Mouse (Mus musculus) embryonic facial prominence, embryonic 11.5 days (tissue): ENCODE data around the gene Raly. TPM values are rescaled to one million over a fixed set of nuclear protein-coding genes. Genes with fewer than 3 reads are reported as not detected.
A peak's percentile ranks its signal among the peaks of the same experiment; 100 is the strongest.
"Not testable (repeated sequence)": the region's sequence is repeated elsewhere in the genome, so short reads cannot be mapped to it uniquely, and the experiment has no call there.

Experiments
- ATAC-seq: fragments of 200-750 bp; cut with Nextera tagmentation; replicated peaks from 2 replicates; pipeline ENCODE4 v1.8.0; 2017; ENCODE audit warnings: low read depth; ENCODE audit not compliant: insufficient number of reproducible peaks, low FRiP score, low TSS enrichment
- DNase-seq: peaks from one replicate; pipeline ENCODE4 v3.0.0-alpha.2; 2015; ENCODE audit warnings: low spot score
- H3K27ac ChIP-seq: fragments of 300-500 bp; sonication (generic); replicated peaks from 2 replicates; pipeline ENCODE4 v1.5.1; 2014; ENCODE audit warnings: mild to moderate bottlenecking, low read depth, low read length, control low read depth
- H3K27me3 ChIP-seq: fragments of 300-500 bp; sonication (generic); 2 replicates; pipeline ENCODE4 v1.6.1; 2014; ENCODE audit warnings: mild to moderate bottlenecking, low read length, moderate library complexity, mixed read lengths; ENCODE audit not compliant: control insufficient read depth, insufficient read depth
- H3K36me3 ChIP-seq: fragments of 300-500 bp; sonication (generic); replicated peaks from 2 replicates; pipeline ENCODE4 v1.6.1; 2014; ENCODE audit warnings: low read depth, mild to moderate bottlenecking, low read length, moderate library complexity, mixed read lengths; ENCODE audit not compliant: control insufficient read depth, insufficient read depth
- H3K4me1 ChIP-seq: fragments of 300-500 bp; sonication (generic); 2 replicates; pipeline ENCODE4 v1.6.1; 2014; ENCODE audit warnings: low read length, mixed read lengths; ENCODE audit not compliant: control insufficient read depth, insufficient read depth
- H3K4me2 ChIP-seq: fragments of 300-500 bp; sonication (generic); 2 replicates; pipeline ENCODE4 v1.6.1; 2014; ENCODE audit warnings: low read depth, mild to moderate bottlenecking, control low read depth, low read length, moderate library complexity
- H3K4me3 ChIP-seq: fragments of 300-500 bp; sonication (generic); 2 replicates; pipeline ENCODE4 v1.5.1; 2014; ENCODE audit warnings: low read depth, low read length, control low read depth
- H3K9ac ChIP-seq: fragments of 300-500 bp; sonication (generic); replicated peaks from 2 replicates; pipeline ENCODE4 v1.6.1; 2014; ENCODE audit warnings: mild to moderate bottlenecking, control low read depth, low read length
- H3K9me3 ChIP-seq: fragments of 300-500 bp; sonication (generic); replicated peaks from 2 replicates; pipeline ENCODE4 v1.6.1; 2016; ENCODE audit warnings: mild to moderate bottlenecking, low read length, inconsistent platforms, mixed read lengths; ENCODE audit not compliant: control insufficient read depth
- WGBS: fragments of 180-500 bp; shearing (Covaris S2); extraction: QIAGEN DNeasy Blood & Tissue Kit; methylation state at CpG from one replicate; pipeline ENCODE4 v1.1.7; 2014; 5-methylcytosine and 5-hydroxymethylcytosine counted together
- polyA plus RNA-seq: library from polyadenylated mRNA; unstranded; fragments of >200 nt; fragmentation: Nextera tagmentation; extraction: Ambion mirVana; gene quantifications from 2 replicates; pipeline ENCODE4 v1.2.1, GENCODE M21; 2014

The Raly gene
- polyA plus RNA-seq, 1 experiment from 2014 or later = 67.2 TPM

GRCm38 (mm10) chr2:154868106-154868505 lies 77.2 kb downstream of the Raly start:
- no peak overlapping the region for H3K27ac ChIP-seq
- no peak for ATAC-seq
- H3K4me2 ChIP-seq = no peak overlapping the region
- H3K9me3 ChIP-seq = no peaks in the 10 kb centered on the region
- DNase-seq = no peak
- WGBS = 96% methylated on average over 1 of the region's 1 CpGs
- H3K4me3 ChIP-seq = no peak overlapping the region
- no peak overlapping the region for H3K9ac ChIP-seq
- no peaks in the 10 kb centered on the region for H3K27me3 ChIP-seq
- no peaks in the 10 kb centered on the region for H3K4me1 ChIP-seq
- peaks cover 20% of the 10 kb centered on the region for H3K36me3 ChIP-seq

DNA sequence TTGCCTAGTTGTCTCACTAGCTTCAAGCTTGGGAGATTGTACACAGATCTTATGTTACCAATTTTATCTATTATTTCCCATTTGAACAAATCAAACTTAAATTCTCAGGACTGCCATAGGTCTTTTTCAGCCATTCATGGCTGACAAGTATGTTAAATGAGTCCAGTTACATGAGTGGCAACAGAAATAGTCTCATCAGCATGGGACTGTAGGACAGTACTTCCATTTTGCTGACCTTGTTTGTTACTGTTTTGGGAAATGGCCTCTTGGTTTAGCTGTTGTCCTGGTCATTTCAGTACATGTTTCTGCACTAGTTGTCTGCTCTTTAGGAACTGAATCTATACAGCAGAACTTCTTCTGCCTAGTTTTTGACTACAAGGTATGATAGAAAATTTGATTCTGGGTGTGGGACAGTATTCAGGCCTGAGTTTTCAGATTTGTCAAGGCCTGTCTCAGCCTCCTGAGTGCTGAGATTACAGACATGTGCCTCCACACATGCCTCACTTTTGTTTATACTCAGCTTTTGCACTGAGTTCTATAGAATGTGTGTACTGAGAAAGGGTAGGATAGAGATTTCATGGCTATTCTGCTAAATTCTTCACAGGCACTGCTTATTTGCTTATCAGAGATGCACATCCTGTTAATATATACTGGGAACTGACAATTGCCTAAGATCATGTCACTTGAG lies 79.2 kb downstream of the Raly start:
- Histone ChIP-seq H3K36me3 (peaks cover 14% of the 10 kb centered on the region), H3K9ac (no peak overlapping the region), H3K9me3 (no peaks in the 10 kb centered on the region), H3K27me3 (no peaks in the 10 kb centered on the region), H3K4me1 (no peaks in the 10 kb centered on the region), H3K4me3 (no peak overlapping the region), H3K4me2 (no peak overlapping the region), H3K27ac (no peak overlapping the region)
- DNase-seq (no peak), ATAC-seq (no peak)

GRCm38 (mm10) chr2:154876621-154877020 lies 85.7 kb downstream of the Raly start:
- 84% methylated on average over 2 of the region's 2 CpGs for WGBS
- H3K9ac ChIP-seq = no peak overlapping the region
- H3K4me2 ChIP-seq = no peak overlapping the region
- H3K27me3 ChIP-seq = no peaks in the 10 kb centered on the region
- DNase-seq = no peak
- no peaks in the 10 kb centered on the region for H3K9me3 ChIP-seq
- H3K36me3 ChIP-seq = peaks cover 3% of the 10 kb centered on the region
- H3K27ac ChIP-seq = no peak overlapping the region
- H3K4me3 ChIP-seq = no peak overlapping the region
- no peaks in the 10 kb centered on the region for H3K4me1 ChIP-seq
- ATAC-seq = no peak

- Histone ChIP-seq H3K4me2 (peak overlapping the region; percentile 52), H3K9ac (peak overlapping the region; percentile 78), H3K27ac (no peak overlapping the region), H3K27me3 (no peaks in the 10 kb centered on the region), H3K36me3 (peaks cover 4% of the 10 kb centered on the region), H3K4me3 (peak overlapping the region; percentile 90), H3K4me1 (no peaks in the 10 kb centered on the region), H3K9me3 (no peaks in the 10 kb centered on the region)
- peak; percentile 19 for DNase-seq
- 20% methylated on average over 2 of the region's 2 CpGs for WGBS
- ATAC-seq = no peak
Observed at GRCm38 (mm10) chr2:154891585-154891984, 100.7 kb downstream of the Raly start.

DNA sequence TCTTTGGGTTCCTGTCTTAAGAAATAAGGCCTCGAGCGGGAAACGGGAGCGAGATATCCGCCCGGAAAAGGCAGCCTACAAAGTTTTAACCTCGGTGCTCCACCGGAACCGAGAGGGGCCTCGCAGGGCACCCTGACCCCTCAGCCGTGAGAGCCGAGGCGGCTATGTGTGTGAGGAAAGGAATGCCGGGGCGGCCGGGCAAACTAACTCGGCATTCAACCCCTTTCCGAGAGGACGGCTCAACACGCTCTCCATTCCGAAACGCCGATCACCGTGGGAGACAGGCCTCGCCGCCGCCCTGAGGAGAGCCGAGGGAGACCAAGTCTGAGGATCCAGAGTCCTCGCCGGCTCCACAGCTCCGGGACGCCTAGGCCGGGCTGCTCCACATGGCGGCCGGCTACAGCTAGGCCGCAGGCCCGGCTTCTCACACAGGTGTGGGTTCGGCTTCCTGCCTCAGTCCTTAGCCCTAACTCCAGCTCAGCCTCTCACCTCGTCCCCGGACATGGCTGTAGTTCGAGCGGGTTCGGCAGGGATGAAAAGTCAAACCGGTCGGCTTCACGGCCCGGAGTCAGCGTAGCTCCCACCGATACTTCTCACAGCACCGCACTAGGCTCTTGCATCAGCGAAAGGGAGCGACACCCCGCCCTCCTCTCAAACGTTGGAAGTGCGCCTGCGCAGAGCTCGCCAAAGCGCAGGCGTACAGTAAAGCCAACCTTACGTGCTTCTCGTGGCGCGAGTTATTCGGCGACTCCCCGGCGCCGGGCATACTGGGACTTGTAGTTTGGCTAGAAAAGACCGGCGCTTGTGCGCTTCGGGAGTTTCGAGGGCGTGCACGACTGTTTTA lies 101.5 kb downstream of the Raly start, which contains the start of gene Eif2s2:
TSS of gene Eif2s2 (minus strand) at position 735 of the 844 bp plus-strand sequence.
- no peaks in the 10 kb centered on the region for H3K36me3 ChIP-seq
- DNase-seq = peak; percentile 99

DNA sequence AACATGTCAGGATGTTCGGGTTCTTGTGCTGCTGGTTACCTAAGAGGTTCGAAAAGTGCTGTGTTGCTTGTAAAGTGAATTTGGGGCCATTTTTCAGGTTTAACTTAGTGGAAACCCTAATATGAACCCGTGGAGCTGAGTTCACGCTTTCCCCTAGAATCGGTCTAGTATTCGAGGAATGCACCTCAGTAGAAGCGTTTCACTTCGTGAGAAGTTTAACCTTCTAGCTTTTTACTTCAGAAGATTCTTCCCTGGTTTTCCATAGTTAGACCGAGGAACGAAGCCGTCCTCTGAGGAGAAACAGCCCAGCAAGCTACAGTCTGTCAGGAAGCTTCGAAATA lies 102.1 kb downstream of the Raly start:
- DNase-seq (no peak), ATAC-seq (no peak; the same call in 1 of the 2 replicates)
- Histone ChIP-seq H3K27ac (no peak overlapping the region), H3K36me3 (no peaks in the 10 kb centered on the region), H3K9ac (peak overlapping the region; percentile 39), H3K4me1 (no peaks in the 10 kb centered on the region), H3K27me3 (no peaks in the 10 kb centered on the region), H3K4me3 (peak overlapping the region; percentile 90), H3K9me3 (no peaks in the 10 kb centered on the region), H3K4me2 (peak overlapping the region; percentile 60)
- 8% methylated on average over 12 of the region's 12 CpGs for WGBS

More for the DNA sequence above, 101.5 kb downstream of the Raly start, which contains the start of gene Eif2s2:
- under 1% methylated on average over 75 of the region's 75 CpGs for WGBS
- peak within 1 kb of the TSS; percentile 60 for H3K4me2 ChIP-seq
- peak within 1 kb of the TSS; percentile 90 for H3K4me3 ChIP-seq
- H3K4me1 ChIP-seq = no peaks in the 10 kb centered on the region
- peak within 1 kb of the TSS; percentile 65 for H3K27ac ChIP-seq
- H3K27me3 ChIP-seq = no peaks in the 10 kb centered on the region
- no peaks in the 10 kb centered on the region for H3K9me3 ChIP-seq
- peak; percentile 96 for ATAC-seq
- H3K9ac ChIP-seq = peak within 1 kb of the TSS; percentile 78

DNA sequence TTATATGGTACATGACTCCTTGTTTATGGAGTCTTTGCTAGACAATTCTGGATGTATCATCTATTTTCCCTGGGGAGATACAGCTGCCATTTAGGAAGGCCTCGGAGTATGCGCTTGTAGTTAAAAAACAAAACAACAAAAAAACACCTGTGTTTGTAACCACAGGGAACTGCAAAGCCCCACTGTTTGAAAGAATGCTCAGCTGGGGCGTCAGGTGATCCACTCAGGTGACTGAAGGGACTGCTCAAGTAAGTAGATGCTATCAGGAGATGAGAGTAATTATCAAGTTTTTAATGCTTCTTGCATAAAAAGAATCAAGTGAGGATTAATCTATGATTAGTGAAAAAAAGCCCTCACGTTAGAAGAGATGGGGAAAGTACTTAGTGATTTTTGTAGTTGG lies 102.7 kb downstream of the Raly start:
- 69% methylated on average over 4 of the region's 4 CpGs for WGBS
- no peak overlapping the region for H3K4me3 ChIP-seq
- no peak overlapping the region for H3K9ac ChIP-seq
- no peaks in the 10 kb centered on the region for H3K4me1 ChIP-seq
- no peak overlapping the region for H3K4me2 ChIP-seq
- DNase-seq (no peak), ATAC-seq (no peak)
- H3K27ac ChIP-seq = no peak overlapping the region
- H3K36me3 ChIP-seq = no peaks in the 10 kb centered on the region
- no peaks in the 10 kb centered on the region for H3K27me3 ChIP-seq
- no peaks in the 10 kb centered on the region for H3K9me3 ChIP-seq

DNA sequence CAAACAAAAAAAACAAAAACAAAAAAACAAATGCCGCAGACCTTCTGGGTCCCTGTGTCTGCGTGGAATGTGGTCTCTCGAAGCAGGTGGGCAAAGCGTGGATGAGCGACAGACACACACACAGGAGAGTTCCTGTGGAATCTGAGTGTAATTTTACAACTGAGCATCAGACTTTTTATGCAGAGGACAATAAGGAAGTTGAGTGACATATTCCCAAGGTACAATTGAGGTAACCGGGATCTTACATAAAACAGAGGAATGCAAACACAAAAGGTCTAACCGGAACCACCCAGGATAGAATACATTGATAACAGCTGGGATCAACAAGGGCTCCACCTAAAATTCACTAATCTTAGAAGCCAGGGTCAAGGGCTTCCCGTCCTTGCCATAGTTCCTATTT lies 108.1 kb downstream of the Raly start:
- not testable (repeated sequence) for ATAC-seq, H3K27ac ChIP-seq

More for the DNA sequence above, 108.1 kb downstream of the Raly start:
- 91% methylated on average over 7 of the region's 8 CpGs for WGBS
- H3K36me3 ChIP-seq, H3K4me3 ChIP-seq, H3K9ac ChIP-seq, DNase-seq, H3K4me2 ChIP-seq, H3K27me3 ChIP-seq, H3K4me1 ChIP-seq, H3K9me3 ChIP-seq: not testable (repeated sequence)
